Mouse (Mus musculus): ENCODE measurements around the gene Tesk2. TPM values are rescaled to one million over a fixed set of nuclear protein-coding genes. Genes with fewer than 3 reads are reported as not detected.
"Not testable (repeated sequence)": the region's sequence is repeated elsewhere in the genome, so short reads cannot be mapped to it uniquely, and the experiment has no call there.

Gene Tesk2
- polyA plus RNA-seq, 1 experiment from 2014 or later, result 2.6 TPM

- no peaks in the 10 kb centered on the region for H3K27me3 ChIP-seq (replicated peaks)
- WGBS, result 14% methylated on average over 2 of the region's 2 CpGs
- no peak overlapping the region for H3K27ac ChIP-seq
- H3K4me1 ChIP-seq, result no peaks in the 10 kb centered on the region
- H3K9me3 ChIP-seq, result no peaks in the 10 kb centered on the region
- no peaks in the 10 kb centered on the region for H3K36me3 ChIP-seq (replicated peaks)
- no peak overlapping the region for H3K4me3 ChIP-seq
- no peak overlapping the region for H3K9ac ChIP-seq
- no peak for ATAC-seq (replicated peaks)
- H3K4me2 ChIP-seq, result no peak overlapping the region
Measured at GRCm38 (mm10) chr4:116838999-116839398, 118.3 kb downstream of the Tesk2 start.

- not testable (repeated sequence) for H3K4me3 ChIP-seq; H3K9me3 ChIP-seq; H3K4me1 ChIP-seq; H3K9ac ChIP-seq; H3K36me3 ChIP-seq (replicated peaks); H3K27me3 ChIP-seq (replicated peaks); H3K27ac ChIP-seq; H3K4me2 ChIP-seq; ATAC-seq (replicated peaks)
- WGBS, result 43% methylated on average over 23 of the region's 29 CpGs
Measured at GRCm38 (mm10) chr4:116840096-116840495, 119.3 kb downstream of the Tesk2 start.

- H3K4me3 ChIP-seq, result no peak overlapping the region
- WGBS, result 88% methylated on average over 6 of the region's 6 CpGs
- H3K27ac ChIP-seq, result no peak overlapping the region
- H3K9ac ChIP-seq, result no peak overlapping the region
- H3K9me3 ChIP-seq, result no peaks in the 10 kb centered on the region
- no peaks in the 10 kb centered on the region for H3K36me3 ChIP-seq (replicated peaks)
- ATAC-seq (replicated peaks), result no peak
- no peaks in the 10 kb centered on the region for H3K4me1 ChIP-seq
- no peaks in the 10 kb centered on the region for H3K27me3 ChIP-seq (replicated peaks)
- H3K4me2 ChIP-seq, result no peak overlapping the region
Measured at GRCm38 (mm10) chr4:116840841-116841240, 120.1 kb downstream of the Tesk2 start.

- H3K27me3 ChIP-seq (replicated peaks), result no peaks in the 10 kb centered on the region
- H3K4me2 ChIP-seq, result no peak overlapping the region
- WGBS, result 96% methylated on average over 3 of the region's 3 CpGs
- no peak overlapping the region for H3K4me3 ChIP-seq
- no peaks in the 10 kb centered on the region for H3K36me3 ChIP-seq (replicated peaks)
- ATAC-seq (replicated peaks), result no peak
- H3K9me3 ChIP-seq, result no peaks in the 10 kb centered on the region
- H3K27ac ChIP-seq, result no peak overlapping the region
- H3K9ac ChIP-seq, result no peak overlapping the region
- no peaks in the 10 kb centered on the region for H3K4me1 ChIP-seq
Measured at GRCm38 (mm10) chr4:116844324-116844723, 123.6 kb downstream of the Tesk2 start.

- H3K9ac ChIP-seq, result no peak overlapping the region
- H3K4me1 ChIP-seq, result no peaks in the 10 kb centered on the region
- no peaks in the 10 kb centered on the region for H3K36me3 ChIP-seq (replicated peaks)
- H3K9me3 ChIP-seq, result no peaks in the 10 kb centered on the region
- ATAC-seq (replicated peaks), result no peak
- H3K27ac ChIP-seq, result no peak overlapping the region
- no peak overlapping the region for H3K4me2 ChIP-seq
- H3K4me3 ChIP-seq, result no peak overlapping the region
- no peaks in the 10 kb centered on the region for H3K27me3 ChIP-seq (replicated peaks)
- 60% methylated on average over 3 of the region's 3 CpGs for WGBS
Measured at GRCm38 (mm10) chr4:116849901-116850300, 129.2 kb downstream of the Tesk2 start.

GRCm38 (mm10) chr4:116854286-116854685 lies 133.5 kb downstream of the Tesk2 start:
- H3K4me3 ChIP-seq, result no peak overlapping the region
- H3K9ac ChIP-seq, result no peak overlapping the region
- no peaks in the 10 kb centered on the region for H3K4me1 ChIP-seq
- no peak overlapping the region for H3K4me2 ChIP-seq
- 13% methylated on average over 2 of the region's 2 CpGs for WGBS
- ATAC-seq (replicated peaks), result no peak
- H3K36me3 ChIP-seq (replicated peaks), result no peaks in the 10 kb centered on the region
- H3K9me3 ChIP-seq, result no peaks in the 10 kb centered on the region
- H3K27ac ChIP-seq, result no peak overlapping the region
- H3K27me3 ChIP-seq (replicated peaks), result no peaks in the 10 kb centered on the region

Other genes starting within 250 kb of the Tesk2 start
- 13.3 and 13.6 TPM in 2 replicates for gene Ipp, start 213.4 kb upstream of the Tesk2 start, polyA plus RNA-seq (2015; fragmentation: Nextera tagmentation; extraction: Ambion mirVana)
- 17.6 and 21.2 TPM in 2 replicates for gene Tmem69, start 165.0 kb upstream of the Tesk2 start, polyA plus RNA-seq (2015; fragmentation: Nextera tagmentation; extraction: Ambion mirVana)
- 16.4 and 16.5 TPM in 2 replicates for gene Gpbp1l1, start 163.3 kb upstream of the Tesk2 start, polyA plus RNA-seq (2015; fragmentation: Nextera tagmentation; extraction: Ambion mirVana)
- 4.3 and 6.7 TPM in 2 replicates for gene Ccdc17, start 124.3 kb upstream of the Tesk2 start, polyA plus RNA-seq (2015; fragmentation: Nextera tagmentation; extraction: Ambion mirVana)
- 89.8 and 95.2 TPM in 2 replicates for gene Nasp, start 93.0 kb upstream of the Tesk2 start, polyA plus RNA-seq (2015; fragmentation: Nextera tagmentation; extraction: Ambion mirVana)
- gene Akr1a1, start 69.3 kb upstream of the Tesk2 start, polyA plus RNA-seq (2015; fragmentation: Nextera tagmentation; extraction: Ambion mirVana), result 675 and 714 TPM in 2 replicates
- 370 and 378 TPM in 2 replicates for gene Prdx1, start 35.4 kb upstream of the Tesk2 start, polyA plus RNA-seq (2015; fragmentation: Nextera tagmentation; extraction: Ambion mirVana)
- 22.2 and 22.6 TPM in 2 replicates for gene Mmachc, start 12.5 kb upstream of the Tesk2 start, polyA plus RNA-seq (2015; fragmentation: Nextera tagmentation; extraction: Ambion mirVana)
- gene Ccdc163, start 12.4 kb upstream of the Tesk2 start, polyA plus RNA-seq (2015; fragmentation: Nextera tagmentation; extraction: Ambion mirVana), result 11.3 and 11.5 TPM in 2 replicates
- gene Toe1, start 86.7 kb downstream of the Tesk2 start, polyA plus RNA-seq (2015; fragmentation: Nextera tagmentation; extraction: Ambion mirVana), result 31.9 and 32.0 TPM in 2 replicates
- gene Mutyh, start 86.8 kb downstream of the Tesk2 start, polyA plus RNA-seq (2015; fragmentation: Nextera tagmentation; extraction: Ambion mirVana), result 8.3 and 9.5 TPM in 2 replicates
- gene Hpdl, start 100.8 kb downstream of the Tesk2 start, polyA plus RNA-seq (2015; fragmentation: Nextera tagmentation; extraction: Ambion mirVana), result 0.59 and 0.92 TPM in 2 replicates
- gene Zswim5, start 156.4 kb downstream of the Tesk2 start, polyA plus RNA-seq (2015; fragmentation: Nextera tagmentation; extraction: Ambion mirVana), result 6.7 and 6.8 TPM in 2 replicates

Measured in midbrain, embryonic 15.5 days (tissue).